Mouse (Mus musculus) MEL (cell line): ENCODE results near the gene Alpk1.

Source experiments
- CTCF ChIP-seq, 3 experiments: IDR thresholded peaks in 2 of 3; conservative IDR thresholded peaks in 1 of 3; 2 replicates each; pipeline ENCODE4 v1.5.1; 2011 to 2012; ENCODE audit warnings: low read length in 3 of 3, low read depth in 2 of 3, mild to moderate bottlenecking in 2 of 3, improper control_type of control experiment in 1 of 3, inconsistent platforms in 1 of 3, mixed read lengths in 1 of 3, moderate library complexity in 1 of 3; ENCODE audit not compliant: control insufficient read depth in 1 of 3, insufficient read depth in 1 of 3, poor library complexity in 1 of 3, severe bottlenecking in 1 of 3
- ELF1 ChIP-seq: IDR thresholded peaks from 2 replicates; pipeline ENCODE4 v1.6.1; 2014; ENCODE audit warnings: low read depth, mild to moderate bottlenecking, inconsistent platforms, low read length, improper control_type of control experiment, moderate library complexity
- EP300 ChIP-seq, 2 experiments: IDR thresholded peaks; 2 replicates each; pipeline ENCODE4 v1.6.1; 2011; ENCODE audit warnings: improper control_type of control experiment in 2 of 2, low read length in 2 of 2, low read depth in 1 of 2, mild to moderate bottlenecking in 1 of 2
- GATA1 ChIP-seq: IDR thresholded peaks from 2 replicates; pipeline ENCODE4 v1.6.1; 2011; ENCODE audit warnings: low read depth, low read length, improper control_type of control experiment
- HCFC1 ChIP-seq: IDR thresholded peaks from 2 replicates; pipeline ENCODE4 v1.6.1; 2012; ENCODE audit warnings: low read depth, mild to moderate bottlenecking, inconsistent platforms, low read length, improper control_type of control experiment, moderate library complexity
- NELFE ChIP-seq: IDR thresholded peaks from 2 replicates; pipeline ENCODE4 v1.6.1; 2011; ENCODE audit warnings: low read depth, low read length, improper control_type of control experiment
- NRF1 ChIP-seq: IDR thresholded peaks from 2 replicates; pipeline ENCODE4 v1.6.1; 2014; ENCODE audit warnings: low read depth, mild to moderate bottlenecking, inconsistent platforms, low read length, improper control_type of control experiment, moderate library complexity; ENCODE audit not compliant: poor library complexity, insufficient read depth, severe bottlenecking
- POLR2A ChIP-seq, 2 experiments: IDR thresholded peaks; 2 replicates each; pipeline ENCODE4 v1.6.1; 2011 to 2012; ENCODE audit warnings: low read length in 2 of 2, mild to moderate bottlenecking in 2 of 2, control low read depth in 1 of 2, improper control_type of control experiment in 1 of 2, low read depth in 1 of 2, moderate library complexity in 1 of 2; ENCODE audit not compliant: control insufficient read depth in 1 of 2, insufficient read depth in 1 of 2, poor library complexity in 1 of 2
- POLR2AphosphoS2 ChIP-seq: IDR thresholded peaks from 2 replicates; pipeline ENCODE4 v1.6.1; 2011; ENCODE audit warnings: low read length, improper control_type of control experiment
- RAD21 ChIP-seq: IDR thresholded peaks from 2 replicates; pipeline ENCODE4 v1.6.1; 2011; ENCODE audit warnings: mild to moderate bottlenecking, low read depth, low read length, improper control_type of control experiment
- SMC3 ChIP-seq: IDR thresholded peaks from 2 replicates; pipeline ENCODE4 v1.6.1; 2011; ENCODE audit warnings: low read depth, low read length, improper control_type of control experiment
- USF1 ChIP-seq: IDR thresholded peaks from 2 replicates; pipeline ENCODE4 v1.6.1; 2014; ENCODE audit warnings: low read depth, mild to moderate bottlenecking, inconsistent platforms, low read length, improper control_type of control experiment, moderate library complexity
- USF2 ChIP-seq, 2 experiments: IDR thresholded peaks; 2 replicates each; pipeline ENCODE4 v1.6.1; 2011 to 2012; ENCODE audit warnings: improper control_type of control experiment in 2 of 2, low read length in 2 of 2, borderline replicate concordance in 1 of 2, inconsistent platforms in 1 of 2, low read depth in 1 of 2, mild to moderate bottlenecking in 1 of 2; ENCODE audit not compliant: insufficient read depth in 1 of 2
- ZC3H11A ChIP-seq: IDR thresholded peaks from 2 replicates; pipeline ENCODE4 v1.6.1; 2012; ENCODE audit warnings: low read depth, mild to moderate bottlenecking, inconsistent platforms, low read length, improper control_type of control experiment

DNA sequence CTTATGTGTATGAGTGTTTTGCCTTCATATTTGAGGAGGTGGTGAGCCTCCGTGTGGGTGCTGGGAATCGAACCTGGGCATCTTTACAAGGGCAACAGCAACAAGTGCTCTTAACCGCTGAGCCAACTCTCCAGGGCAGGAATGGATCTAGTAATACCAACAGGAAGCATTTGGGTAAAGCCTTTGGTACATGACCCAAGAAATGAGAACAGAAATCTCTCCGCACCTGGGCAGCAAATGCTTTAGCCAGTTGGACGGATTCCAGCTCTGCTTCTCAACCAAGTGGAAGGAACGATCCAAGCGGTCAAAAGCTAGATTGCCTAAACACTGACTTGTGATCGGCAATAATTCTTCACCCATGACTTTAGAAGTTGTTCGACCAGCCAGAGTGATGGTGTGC is 594 bp upstream of the Alpk1 start:
- TF ChIP-seq SMC3 (no peak), USF2 (IDR thresholded peaks at IDR 0.05; ENCODE audit: borderline replicate concordance in 1 of 2, insufficient read depth in 1 of 2, low read depth in 1 of 2, low read length in 2 of 2) (no peak), CTCF (IDR thresholded peaks at IDR 0.05 in 2 of 3, conservative IDR thresholded peaks at IDR 0.05 in 1 of 3; ENCODE audit: control insufficient read depth in 1 of 3, insufficient read depth in 1 of 3, low read depth in 2 of 3, low read length in 3 of 3, poor library complexity in 1 of 3, severe bottlenecking in 1 of 3) (no peak), EP300 (IDR thresholded peaks at IDR 0.05; ENCODE audit: low read depth in 1 of 2, low read length in 2 of 2) (no peak), POLR2A (IDR thresholded peaks at IDR 0.05; ENCODE audit: control insufficient read depth in 1 of 2, insufficient read depth in 1 of 2, low read depth in 1 of 2, low read length in 2 of 2, poor library complexity in 1 of 2) (no peak), USF1 (no peak), NRF1 (no peak), POLR2AphosphoS2 (no peak), NELFE (no peak), RAD21 (no peak), ELF1 (no peak), ZC3H11A (no peak), HCFC1 (no peak), GATA1 (no peak)
